Mouse (Mus musculus) kidney, adult 2 months (tissue): ENCODE measurements around the gene Aicda.

Source experiments
- CTCF ChIP-seq: fragments of 200-500 bp; conservative IDR thresholded peaks from 2 replicates; pipeline ENCODE4 v1.5.1; 2011; ENCODE audit warnings: low read depth, mild to moderate bottlenecking, control low read depth, low read length, moderate library complexity, mixed read lengths; ENCODE audit not compliant: insufficient read depth, insufficient read length
- POLR2A ChIP-seq: fragments of 200-500 bp; IDR thresholded peaks from one replicate; pipeline ENCODE4 v1.6.1; 2011; ENCODE audit warnings: low read depth, low read length, control low read depth

- TF ChIP-seq CTCF: no peak
- TF ChIP-seq POLR2A: no peak
These were observed 7.7 kb upstream of the Aicda start for GRCm38 (mm10) chr6:122545948-122546347.
